Mouse (Mus musculus) forebrain, postnatal 0 days (tissue): ENCODE results near the gene Gm49318. TPM values are rescaled to one million over a fixed set of nuclear protein-coding genes. Genes with fewer than 3 reads are reported as not detected.
"Not testable (repeated sequence)": the region's sequence is repeated elsewhere in the genome, so short reads cannot be mapped to it uniquely, and the experiment has no call there.

Source experiments
- ATAC-seq: fragments of 200-750 bp; cut with Nextera tagmentation; 2 replicates; pipeline ENCODE4 v1.8.0; 2017; ENCODE audit warnings: mild to moderate bottlenecking, moderate library complexity
- DNase-seq: peaks from one replicate; pipeline ENCODE4 v3.0.0-alpha.2; 2015
- H3K27ac ChIP-seq: fragments of 300-500 bp; sonication (generic); 2 replicates; pipeline ENCODE4 v1.5.1; 2014; ENCODE audit warnings: low read depth, mild to moderate bottlenecking, antibody characterized with exemption, low read length, moderate library complexity, mixed read lengths
- H3K27me3 ChIP-seq: fragments of 300-500 bp; sonication (generic); 2 replicates; pipeline ENCODE4 v1.6.1; 2014; ENCODE audit warnings: mild to moderate bottlenecking, low read length, mixed read lengths; ENCODE audit not compliant: insufficient read depth
- H3K36me3 ChIP-seq: fragments of 300-500 bp; sonication (generic); 2 replicates; pipeline ENCODE4 v1.6.1; 2014; ENCODE audit warnings: mild to moderate bottlenecking, moderate library complexity; ENCODE audit not compliant: insufficient read depth
- H3K4me1 ChIP-seq: fragments of 300-500 bp; sonication (generic); 2 replicates; pipeline ENCODE4 v1.6.1; 2014; ENCODE audit warnings: antibody characterized with exemption; ENCODE audit not compliant: insufficient read depth
- H3K4me2 ChIP-seq: fragments of 300-500 bp; sonication (generic); 2 replicates; pipeline ENCODE4 v1.6.1; 2014; ENCODE audit warnings: low read depth, mild to moderate bottlenecking, moderate library complexity
- H3K4me3 ChIP-seq: fragments of 300-500 bp; sonication (generic); 2 replicates; pipeline ENCODE4 v1.5.1; 2014; ENCODE audit warnings: low read depth, low read length, mixed read lengths
- H3K9ac ChIP-seq: fragments of 300-500 bp; sonication (generic); 2 replicates; pipeline ENCODE4 v1.6.1; 2014; ENCODE audit warnings: mild to moderate bottlenecking
- H3K9me3 ChIP-seq: fragments of 300-500 bp; sonication (generic); 2 replicates; pipeline ENCODE4 v1.6.1; 2016; ENCODE audit warnings: low read length
- CTCF ChIP-seq: sonication (generic); IDR thresholded peaks from 2 replicates; pipeline ENCODE4 v1.5.1; 2016; ENCODE audit warnings: antibody characterized with exemption, control low read depth, low read depth
- WGBS: fragments of 180-500 bp; shearing (Covaris S2); extraction: QIAGEN DNeasy Blood & Tissue Kit; methylation state at CpG from one replicate; pipeline ENCODE4 v1.1.7; 2014; 5-methylcytosine and 5-hydroxymethylcytosine counted together
- polyA plus RNA-seq: library from polyadenylated mRNA; unstranded; fragments of >200 nt; fragmentation: Nextera tagmentation; extraction: Ambion mirVana; gene quantifications from 2 replicates; pipeline ENCODE4 v1.2.1, GENCODE M21; 2015
- total RNA-seq: library from RNA; depleted of rRNA; stranded (reverse); fragments of >200 nt; gene quantifications from 2 replicates; pipeline ENCODE4 v1.2.3, GENCODE M21; 2014

Gm49318 gene
- total and polyA plus RNA-seq, 2 experiments from 2014 or later = not detected

DNA sequence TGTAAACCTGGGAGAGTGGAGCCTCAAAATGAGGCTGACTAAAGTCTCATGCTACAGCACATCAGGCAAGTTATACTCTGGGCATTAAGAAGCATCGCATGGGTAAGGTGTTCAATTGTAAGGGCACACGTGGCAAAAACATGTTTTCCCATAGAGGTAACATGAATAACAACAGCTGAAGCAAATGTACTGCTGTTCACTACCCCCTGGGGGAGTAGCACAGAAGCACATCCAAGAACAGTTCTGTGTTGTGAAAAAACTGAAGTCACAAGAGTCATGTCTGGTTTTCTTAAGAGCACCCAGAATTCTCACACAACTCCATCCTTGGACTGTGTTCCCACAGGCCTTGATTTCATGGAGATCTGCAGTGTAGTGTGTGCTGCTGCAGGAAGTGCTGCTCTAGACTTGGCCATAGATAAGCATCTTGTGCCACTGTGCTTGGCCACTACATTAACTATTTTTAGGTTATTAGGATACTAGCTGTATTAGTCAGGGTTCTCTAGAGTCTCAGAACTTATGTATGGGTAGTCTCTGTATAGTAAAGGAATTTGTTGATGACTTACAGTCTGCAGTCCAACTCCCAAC is 16.1 kb upstream of the Gm49318 start:
- Histone ChIP-seq H3K9me3 (no peaks in the 10 kb centered on the region), H3K4me1 (peaks cover 5% of the 10 kb centered on the region), H3K27me3 (no peaks in the 10 kb centered on the region), H3K27ac (no peak overlapping the region), H3K36me3 (0 out of 2 replicates have a peak, but pooled peaks cover 4% of the 10 kb centered on the region), H3K9ac (no peak overlapping the region), H3K4me2 (no peak overlapping the region), H3K4me3 (no peak overlapping the region)
- WGBS = 85% methylated on average over 2 of the region's 2 CpGs
- ATAC-seq (no peak), DNase-seq (no peak)
- 0 out of 2 replicates have a peak, but pooled peaks have one; percentile 2 for TF ChIP-seq CTCF

DNA sequence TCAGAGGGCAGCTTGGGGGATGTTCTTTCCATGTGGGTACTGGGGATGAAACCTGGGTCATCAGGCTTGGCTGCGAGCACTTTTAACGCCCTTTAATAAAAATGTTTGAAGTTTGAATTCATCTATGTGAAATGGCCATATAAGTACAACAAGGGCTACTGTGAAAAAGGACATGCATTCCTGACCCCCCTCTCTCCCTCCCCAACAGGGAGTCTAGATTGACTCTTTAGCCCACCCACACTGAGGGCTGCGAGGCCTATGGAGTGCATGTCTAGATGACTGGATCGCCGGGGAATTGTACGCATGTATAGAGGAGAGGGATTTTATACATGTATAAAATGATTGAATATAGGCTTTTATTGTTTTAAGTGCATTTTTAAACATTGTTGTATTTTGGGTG is 15.0 kb upstream of the Gm49318 start:
- Histone ChIP-seq H3K4me3 (peak overlapping the region; percentile 63), H3K4me2 (peak overlapping the region; percentile 60), H3K36me3 (0 out of 2 replicates have a peak, but pooled peaks cover 4% of the 10 kb centered on the region), H3K27ac (peak overlapping the region; percentile 76; the same call in 1 of the 2 replicates), H3K9ac (peak overlapping the region; percentile 72), H3K9me3 (no peaks in the 10 kb centered on the region), H3K27me3 (no peaks in the 10 kb centered on the region), H3K4me1 (peaks cover 5% of the 10 kb centered on the region)
- no peak for TF ChIP-seq CTCF
- WGBS = 81% methylated on average over 6 of the region's 6 CpGs
- no peak for DNase-seq
- ATAC-seq = no peak

DNA sequence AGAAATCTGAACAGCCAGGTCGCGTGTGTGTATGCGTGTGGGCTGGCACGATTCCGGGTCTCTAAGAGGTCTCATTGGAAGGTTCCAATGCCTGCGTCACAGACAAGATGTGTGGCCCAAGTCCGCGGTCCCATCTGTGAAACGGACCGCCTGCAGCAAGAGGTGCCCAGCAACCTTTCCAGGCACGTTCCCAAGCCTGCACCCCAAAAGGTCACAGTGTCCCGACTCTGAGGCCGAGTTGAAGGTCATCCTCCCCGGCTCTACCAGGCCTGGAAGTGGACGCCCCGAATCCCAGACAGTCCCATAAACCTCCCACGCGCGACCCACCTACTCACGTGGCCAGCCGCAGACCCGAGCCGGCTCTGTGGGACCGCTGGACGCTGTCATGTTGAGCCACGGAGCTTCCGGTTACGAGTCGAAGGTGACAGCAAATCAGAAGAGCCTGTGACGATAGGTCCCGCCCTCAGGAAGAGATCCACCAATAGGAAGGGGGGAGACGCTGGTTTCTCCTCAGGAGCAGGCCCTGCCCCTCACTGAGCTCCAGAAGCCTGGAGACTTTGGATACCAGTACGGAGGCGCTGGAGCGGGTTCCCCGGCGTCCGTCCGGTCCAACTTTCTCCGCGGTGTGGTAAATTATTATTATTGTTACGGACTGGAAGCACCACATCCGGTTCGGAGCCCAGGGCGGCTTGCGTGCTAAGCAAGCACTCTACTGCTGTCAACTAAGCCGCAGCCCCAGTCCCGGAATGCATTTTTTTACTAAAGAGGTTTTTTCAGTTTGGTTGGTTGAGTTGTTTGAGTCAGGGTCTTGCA is 14.2 kb upstream of the Gm49318 start, which contains the start of gene Ecsit:
Gene Ecsit, minus strand, starts transcription at position 417 of the 813 bp plus-strand sequence.
- no peaks in the 10 kb centered on the region for H3K9me3 ChIP-seq
- H3K4me1 ChIP-seq = peaks cover 5% of the 10 kb centered on the region
- TF ChIP-seq CTCF = no peak
- DNase-seq (peak; percentile 96), ATAC-seq (peak; percentile 100)
- peak within 1 kb of the TSS; percentile 63 for H3K4me3 ChIP-seq
- H3K9ac ChIP-seq = peak within 1 kb of the TSS; percentile 72
- peak within 1 kb of the TSS; percentile 76 for H3K27ac ChIP-seq
- H3K36me3 ChIP-seq = 0 out of 2 replicates have a peak, but pooled peaks cover 4% of the 10 kb centered on the region
- 1% methylated on average over 48 of the region's 48 CpGs for WGBS
- no peaks in the 10 kb centered on the region for H3K27me3 ChIP-seq
- peak within 1 kb of the TSS; percentile 60 for H3K4me2 ChIP-seq

DNA sequence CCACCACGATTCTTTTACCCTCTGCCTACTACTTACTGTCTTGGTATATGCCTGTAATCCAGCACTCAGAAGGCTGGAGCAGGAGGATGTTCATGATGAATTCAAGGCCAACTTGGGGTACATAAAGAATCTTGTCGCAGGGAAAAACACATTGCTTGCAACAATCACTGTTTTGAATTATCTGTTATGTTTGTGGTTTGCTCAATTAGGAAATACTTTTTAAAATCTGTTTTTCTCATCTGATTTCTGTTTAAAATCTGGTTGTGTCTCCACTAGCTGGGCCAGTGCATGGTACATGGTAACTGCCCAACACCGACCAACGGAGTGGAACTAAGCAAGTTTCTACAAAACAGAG is 13.6 kb upstream of the Gm49318 start:
- Histone ChIP-seq H3K9ac (peak overlapping the region; percentile 72), H3K4me1 (peaks cover 5% of the 10 kb centered on the region), H3K36me3 (peaks cover 4% of the 10 kb centered on the region; the same call in 1 of the 2 replicates), H3K4me2 (peak overlapping the region; percentile 60), H3K4me3 (peak overlapping the region; percentile 63), H3K27ac (no peak overlapping the region), H3K9me3 (no peaks in the 10 kb centered on the region), H3K27me3 (no peaks in the 10 kb centered on the region)
- ATAC-seq = no peak
- 31% methylated on average over 4 of the region's 4 CpGs for whole genome bisulfite sequencing
- DNase-seq = no peak
- TF ChIP-seq CTCF = no peak

DNA sequence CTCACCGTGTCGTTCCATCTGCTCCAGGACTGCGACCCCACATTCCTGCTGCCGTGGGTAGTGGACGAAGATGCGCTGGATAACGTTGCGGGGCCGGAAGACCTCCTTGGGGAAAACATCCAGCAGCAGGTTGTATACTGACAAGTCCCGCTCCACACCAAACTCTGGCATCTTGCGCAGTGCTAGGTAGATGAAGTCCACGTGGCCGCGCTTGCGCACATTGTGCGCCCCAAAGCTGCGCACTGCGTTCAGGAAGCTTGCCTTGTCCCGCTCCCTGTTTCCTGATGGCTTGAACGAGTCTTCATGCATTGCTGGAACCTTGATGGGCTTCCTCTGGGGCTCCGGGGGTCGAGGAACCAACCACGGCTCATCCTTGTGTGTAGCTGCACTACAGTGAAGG is 5.2 kb upstream of the Gm49318 start:
- no peak for DNase-seq
- Histone ChIP-seq H3K4me2 (no peak overlapping the region), H3K4me3 (no peak overlapping the region), H3K9me3 (no peaks in the 10 kb centered on the region), H3K27ac (no peak overlapping the region), H3K36me3 (peaks cover 38% of the 10 kb centered on the region), H3K27me3 (no peaks in the 10 kb centered on the region), H3K4me1 (0 out of 2 replicates have a peak, but pooled peaks cover 4% of the 10 kb centered on the region), H3K9ac (no peak overlapping the region)
- no peak for ATAC-seq
- WGBS = 97% methylated on average over 23 of the region's 23 CpGs
- TF ChIP-seq CTCF = no peak

DNA sequence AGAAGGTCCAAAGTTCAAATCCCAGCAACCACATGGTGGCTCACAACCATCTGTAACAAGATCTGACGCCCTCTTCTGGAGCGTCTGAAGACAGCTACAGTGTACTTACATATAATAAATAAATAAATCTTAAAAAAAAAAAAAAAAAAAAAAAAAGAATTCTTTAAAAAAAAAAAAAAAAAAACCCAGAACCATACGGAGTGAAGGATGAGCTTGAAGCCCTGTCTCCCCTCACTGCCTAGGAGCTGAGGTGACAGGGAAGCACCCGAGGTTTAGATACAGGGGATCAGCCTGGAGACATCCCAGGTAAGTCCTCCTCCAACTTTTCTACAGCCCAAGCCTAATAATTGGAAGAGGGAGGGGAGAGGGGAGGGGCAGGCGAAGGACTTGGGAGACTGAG is 4.7 kb upstream of the Gm49318 start:
- WGBS = 73% methylated on average over 5 of the region's 5 CpGs
- not testable (repeated sequence) for H3K9me3 ChIP-seq, H3K4me3 ChIP-seq, DNase-seq, H3K4me2 ChIP-seq, H3K4me1 ChIP-seq, ATAC-seq, H3K27ac ChIP-seq, H3K9ac ChIP-seq, H3K27me3 ChIP-seq
- H3K36me3 ChIP-seq = peaks cover 38% of the 10 kb centered on the region

DNA sequence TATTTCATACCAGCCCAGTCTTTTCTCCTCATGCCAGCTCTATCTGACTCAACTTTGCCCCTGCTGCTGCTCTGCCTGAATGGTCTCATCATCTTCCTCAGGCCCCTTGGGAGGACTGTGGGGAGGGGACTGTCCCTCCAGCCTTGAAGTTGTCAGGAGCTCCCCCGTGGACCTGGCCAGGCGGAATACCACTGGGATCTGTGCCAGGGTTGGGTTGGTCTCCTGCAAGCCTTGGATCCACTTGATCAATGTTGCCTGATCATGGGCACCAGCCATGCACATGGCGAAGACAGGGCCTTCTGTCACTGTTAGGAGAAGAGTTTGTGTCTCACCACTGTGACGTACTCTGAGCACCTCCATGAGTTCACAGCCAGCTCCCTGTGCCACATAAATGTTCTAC is 1.2 kb upstream of the Gm49318 start:
- Histone ChIP-seq H3K27ac (no peak overlapping the region), H3K27me3 (no peaks in the 10 kb centered on the region), H3K4me1 (0 out of 2 replicates have a peak, but pooled peaks cover 4% of the 10 kb centered on the region), H3K4me3 (no peak overlapping the region), H3K4me2 (no peak overlapping the region), H3K9ac (no peak overlapping the region), H3K9me3 (no peaks in the 10 kb centered on the region), H3K36me3 (peaks cover 42% of the 10 kb centered on the region)
- no peak for DNase-seq
- ATAC-seq = no peak
- 90% methylated on average over 4 of the region's 4 CpGs for WGBS
- no peak for TF ChIP-seq CTCF
